Mouse (Mus musculus) liver, postnatal 0 days (tissue): ENCODE data around the gene 1700008O03Rik. TPM values are rescaled to one million over a fixed set of nuclear protein-coding genes. Genes with fewer than 3 reads are reported as not detected.

ENCODE experiments used
- ATAC-seq: fragments of 200-750 bp; cut with Nextera tagmentation; 2 replicates; pipeline ENCODE4 v1.8.0; 2017; ENCODE audit warnings: mild to moderate bottlenecking, moderate library complexity
- DNase-seq: peaks from one replicate; pipeline ENCODE4 v3.0.0-alpha.2; 2016
- H3K27ac ChIP-seq: fragments of 300-500 bp; sonication (generic); 2 replicates; pipeline ENCODE4 v1.5.1; 2014; ENCODE audit warnings: antibody characterized with exemption, moderate library complexity, mild to moderate bottlenecking, low read depth
- H3K27me3 ChIP-seq: fragments of 300-500 bp; sonication (generic); 2 replicates; pipeline ENCODE4 v1.6.1; 2014; ENCODE audit warnings: low read length, control low read depth, mixed read lengths; ENCODE audit not compliant: insufficient read depth
- H3K36me3 ChIP-seq: fragments of 300-500 bp; sonication (generic); replicated peaks from 2 replicates; pipeline ENCODE4 v1.6.1; 2014; ENCODE audit warnings: mild to moderate bottlenecking, control low read depth, low read length, moderate library complexity, mixed read lengths; ENCODE audit not compliant: insufficient read depth
- H3K4me1 ChIP-seq: fragments of 300-500 bp; sonication (generic); 2 replicates; pipeline ENCODE4 v1.6.1; 2014; ENCODE audit warnings: antibody characterized with exemption, mild to moderate bottlenecking, control low read depth; ENCODE audit not compliant: insufficient read depth
- H3K4me2 ChIP-seq: fragments of 300-500 bp; sonication (generic); 2 replicates; pipeline ENCODE4 v1.6.1; 2014; ENCODE audit warnings: low read depth, mild to moderate bottlenecking, low read length, moderate library complexity, mixed read lengths
- H3K4me3 ChIP-seq: fragments of 300-500 bp; sonication (generic); 2 replicates; pipeline ENCODE4 v1.5.1; 2014; ENCODE audit warnings: low read depth, low read length
- H3K9ac ChIP-seq: fragments of 300-500 bp; sonication (generic); replicated peaks from 2 replicates; pipeline ENCODE4 v1.6.1; 2014; ENCODE audit warnings: mild to moderate bottlenecking, moderate library complexity
- H3K9me3 ChIP-seq: fragments of 300-500 bp; sonication (generic); 2 replicates; pipeline ENCODE4 v1.6.1; 2016; ENCODE audit warnings: mild to moderate bottlenecking, control low read depth, low read length, mixed read lengths
- CTCF ChIP-seq: sonication (generic); IDR thresholded peaks from 2 replicates; pipeline ENCODE4 v1.5.1; 2016; ENCODE audit warnings: antibody characterized with exemption, low read depth
- EP300 ChIP-seq: IDR thresholded peaks from 2 replicates; pipeline ENCODE4 v1.6.1; 2016; ENCODE audit warnings: antibody characterized with exemption, low read depth, mild to moderate bottlenecking
- WGBS: fragments of 180-500 bp; shearing (Covaris S2); extraction: QIAGEN DNeasy Blood & Tissue Kit; methylation state at CpG from one replicate; pipeline ENCODE4 v1.1.7; 2014; ENCODE audit not compliant: insufficient replicate concordance; 5-methylcytosine and 5-hydroxymethylcytosine counted together
- polyA plus RNA-seq: library from polyadenylated mRNA; unstranded; fragments of >200 nt; fragmentation: Nextera tagmentation; extraction: Ambion mirVana; gene quantifications from 2 replicates; pipeline ENCODE4 v1.2.1, GENCODE M21; 2015

1700008O03Rik gene
- polyA plus RNA-seq, 1 experiment from 2014 or later, result 0.15 TPM

DNA sequence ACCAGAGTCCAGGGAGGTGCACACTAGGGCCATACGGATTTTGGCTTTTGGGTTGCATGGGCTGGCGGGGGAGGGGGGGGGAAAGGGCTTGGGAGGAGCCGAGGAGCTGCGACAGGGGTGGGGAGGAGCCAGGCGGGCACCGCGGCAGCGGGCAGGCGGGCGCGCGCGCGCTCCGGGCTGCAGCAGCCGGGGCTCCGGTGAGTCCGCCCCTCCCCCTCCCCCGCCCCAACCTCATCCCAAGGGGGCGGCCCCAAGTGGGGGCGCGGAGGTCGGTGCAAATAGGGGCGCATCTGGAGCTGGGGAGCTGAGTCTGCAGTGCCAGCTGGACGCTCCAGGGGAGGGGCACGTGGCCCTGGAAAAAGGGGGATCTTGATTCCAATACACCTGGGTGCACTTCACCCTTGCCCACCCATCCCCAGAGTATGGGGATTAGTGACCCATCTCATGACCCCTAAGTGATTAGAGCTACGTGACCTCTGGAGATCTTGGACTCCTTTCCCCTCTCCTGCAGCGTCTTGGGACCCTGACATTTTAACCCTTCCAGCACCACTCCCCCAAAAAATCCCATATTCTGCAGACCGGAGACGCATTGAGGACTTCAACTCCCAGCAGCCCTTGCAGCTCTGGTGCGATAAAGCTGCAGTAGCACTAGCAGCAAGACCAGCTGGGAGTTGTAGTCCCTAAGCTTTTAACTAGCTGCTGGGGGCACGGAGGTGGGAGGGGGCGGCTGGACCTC lies 1.5 kb downstream of the 1700008O03Rik start, which contains the start of gene Syt3:
Syt3 (plus strand) TSS at position 123 of the 736 bp plus-strand sequence.
- TF ChIP-seq CTCF (no peak), EP300 (no peak)
- ATAC-seq (peak; percentile 77), DNase-seq (peak; percentile 56)
- H3K4me3 ChIP-seq, result peak within 1 kb of the TSS; percentile 37
- peaks cover 19% of the 10 kb centered on the region for H3K27me3 ChIP-seq
- H3K9ac ChIP-seq, result no peak within 1 kb of the TSS
- no peaks in the 10 kb centered on the region for H3K36me3 ChIP-seq
- no peak within 1 kb of the TSS for H3K27ac ChIP-seq
- peak within 1 kb of the TSS; percentile 73 for H3K4me2 ChIP-seq
- no peaks in the 10 kb centered on the region for H3K9me3 ChIP-seq
- peaks cover 8% of the 10 kb centered on the region for H3K4me1 ChIP-seq
- 1% methylated on average over 30 of the region's 33 CpGs for WGBS

DNA sequence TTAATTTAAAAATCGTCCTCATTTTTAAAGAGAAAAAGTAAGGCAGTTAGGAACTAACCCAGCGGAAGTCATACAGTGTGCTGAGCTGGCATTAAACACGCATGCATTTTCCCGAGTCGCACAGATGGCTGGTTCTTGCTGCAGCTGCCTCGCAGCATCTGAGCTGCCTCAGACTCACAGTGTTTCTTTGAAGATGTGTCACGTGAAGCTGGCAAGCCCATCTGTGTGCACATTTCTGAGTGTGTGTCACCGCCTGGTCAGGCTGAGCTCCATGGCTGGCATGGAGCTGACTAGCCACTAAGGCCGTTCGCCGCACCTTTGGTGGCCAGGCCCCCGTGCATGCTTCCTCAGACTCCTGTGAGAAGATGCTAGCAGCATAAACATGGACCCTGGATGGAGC lies 3.1 kb downstream of the 1700008O03Rik start:
- TF ChIP-seq EP300 (no peak), CTCF (no peak)
- Histone ChIP-seq H3K9ac (no peak overlapping the region), H3K9me3 (no peaks in the 10 kb centered on the region), H3K4me2 (no peak overlapping the region), H3K4me3 (no peak overlapping the region), H3K27ac (no peak overlapping the region), H3K4me1 (peaks cover 8% of the 10 kb centered on the region), H3K27me3 (peaks cover 19% of the 10 kb centered on the region), H3K36me3 (no peaks in the 10 kb centered on the region)
- DNase-seq (no peak), ATAC-seq (no peak)
- WGBS, result 76% methylated on average over 12 of the region's 12 CpGs

DNA sequence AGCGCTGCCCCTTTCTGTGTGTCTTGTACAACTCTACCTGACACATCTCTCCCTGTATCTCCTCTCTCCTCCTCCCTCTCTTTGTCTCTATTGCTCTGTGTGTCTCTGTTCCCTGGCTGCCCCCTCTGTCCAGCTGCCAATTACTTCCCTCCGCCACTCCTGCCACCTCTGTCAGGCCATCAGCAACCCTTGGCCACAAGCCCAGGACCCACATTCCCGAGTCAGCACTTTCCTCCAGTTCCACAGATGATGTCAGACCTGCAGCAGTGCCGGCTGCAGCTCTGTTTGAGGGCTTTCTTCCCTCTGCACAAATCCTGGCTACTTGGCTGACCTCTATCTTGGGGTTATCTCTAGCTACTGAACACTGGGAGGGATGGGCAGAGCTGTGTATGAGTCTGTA lies 7.3 kb downstream of the 1700008O03Rik start:
- WGBS, result 37% methylated on average over 4 of the region's 4 CpGs
- peaks cover 11% of the 10 kb centered on the region for H3K4me1 ChIP-seq
- no peak overlapping the region for H3K4me3 ChIP-seq
- TF ChIP-seq CTCF (no peak), EP300 (no peak)
- 0 out of 2 replicates have a peak, but pooled peaks cover 6% of the 10 kb centered on the region for H3K27me3 ChIP-seq
- no peak overlapping the region for H3K4me2 ChIP-seq
- H3K27ac ChIP-seq, result no peak overlapping the region
- DNase-seq, result peak; percentile 32
- H3K36me3 ChIP-seq, result no peaks in the 10 kb centered on the region
- no peak for ATAC-seq
- no peaks in the 10 kb centered on the region for H3K9me3 ChIP-seq
- H3K9ac ChIP-seq, result no peak overlapping the region

DNA sequence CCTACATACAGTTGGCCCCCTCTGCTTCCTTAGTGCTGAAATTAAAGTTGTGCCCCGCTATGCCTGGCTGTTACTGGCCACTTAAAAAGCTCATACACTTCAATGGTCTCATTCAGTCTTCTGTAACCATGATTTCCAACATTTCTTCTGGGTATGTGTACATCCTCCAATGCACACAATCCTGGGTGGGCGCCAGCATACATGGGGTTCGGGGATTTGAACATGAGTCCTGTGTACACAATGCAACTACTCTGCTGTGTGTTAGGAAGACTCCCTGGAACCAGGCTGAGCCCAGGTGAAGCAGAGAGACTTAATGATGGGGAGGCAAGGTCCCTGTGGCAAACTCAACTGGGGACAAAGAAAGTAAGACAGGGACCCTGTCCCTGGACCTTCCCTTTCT lies 9.8 kb downstream of the 1700008O03Rik start:
- H3K27me3 ChIP-seq, result 0 out of 2 replicates have a peak, but pooled peaks cover 2% of the 10 kb centered on the region
- no peaks in the 10 kb centered on the region for H3K9me3 ChIP-seq
- 72% methylated on average over 3 of the region's 3 CpGs for WGBS
- no peak overlapping the region for H3K9ac ChIP-seq
- ATAC-seq (no peak), DNase-seq (no peak)
- no peaks in the 10 kb centered on the region for H3K36me3 ChIP-seq
- TF ChIP-seq EP300, result no peak
- no peak for TF ChIP-seq CTCF
- H3K4me3 ChIP-seq, result no peak overlapping the region
- H3K27ac ChIP-seq, result no peak overlapping the region
- H3K4me2 ChIP-seq, result no peak overlapping the region
- H3K4me1 ChIP-seq, result peaks cover 12% of the 10 kb centered on the region

DNA sequence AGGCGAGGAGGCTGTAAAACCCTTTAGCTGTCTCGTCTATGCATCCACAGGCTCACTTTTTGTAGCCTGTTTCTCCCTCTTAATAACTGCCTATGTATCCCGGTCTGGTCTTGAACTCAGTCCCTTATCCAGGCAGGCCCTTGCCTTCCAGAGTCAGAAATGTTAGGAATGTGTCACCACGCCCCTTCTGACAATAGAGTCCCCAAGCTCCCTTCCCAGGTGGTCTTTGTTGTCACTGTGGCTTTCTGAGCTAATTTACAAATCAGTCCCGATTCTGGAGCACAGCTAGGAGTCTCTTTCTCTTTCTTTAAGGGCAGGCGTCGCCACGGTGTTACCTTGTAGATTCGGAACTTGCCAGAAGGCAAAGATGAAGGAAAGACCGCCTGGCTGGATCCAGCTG lies 10.4 kb downstream of the 1700008O03Rik start:
- H3K4me1 ChIP-seq, result peaks cover 12% of the 10 kb centered on the region
- 36% methylated on average over 10 of the region's 10 CpGs for WGBS

DNA sequence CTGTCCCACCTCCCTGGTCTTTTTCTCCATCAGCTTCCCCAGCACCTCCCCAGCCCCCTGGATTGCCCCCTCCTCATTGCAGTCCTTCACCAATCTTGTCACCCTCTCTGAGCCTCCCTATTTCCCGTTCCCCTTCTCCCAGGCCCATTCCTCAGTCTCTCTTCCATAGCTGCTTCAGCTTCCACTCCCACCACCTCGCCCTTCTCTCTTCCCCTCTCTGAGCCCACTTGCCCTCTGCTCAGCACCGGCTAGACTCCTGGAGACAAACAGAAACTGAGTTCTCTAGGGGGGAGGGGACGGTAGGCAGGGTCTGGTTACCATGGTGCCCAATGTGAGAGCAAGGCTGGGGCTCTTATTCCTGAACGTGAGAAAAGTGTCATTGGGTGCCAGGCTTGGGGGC lies 10.9 kb downstream of the 1700008O03Rik start:
- 11% methylated on average over 5 of the region's 5 CpGs for whole genome bisulfite sequencing
- no peaks in the 10 kb centered on the region for H3K9me3 ChIP-seq
- peaks cover 12% of the 10 kb centered on the region for H3K4me1 ChIP-seq
- H3K27me3 ChIP-seq, result 0 out of 2 replicates have a peak, but pooled peaks cover 2% of the 10 kb centered on the region
- TF ChIP-seq EP300 (no peak), CTCF (no peak)
- no peak for DNase-seq
- no peak overlapping the region for H3K27ac ChIP-seq
- peak overlapping the region; percentile 91 for H3K4me2 ChIP-seq
- no peak overlapping the region for H3K9ac ChIP-seq
- peak overlapping the region; percentile 59 for H3K4me3 ChIP-seq
- ATAC-seq, result no peak
- H3K36me3 ChIP-seq, result no peaks in the 10 kb centered on the region

More for the DNA sequence above, 10.4 kb downstream of the 1700008O03Rik start:
- Histone ChIP-seq H3K27ac (no peak overlapping the region), H3K4me2 (peak overlapping the region; percentile 91; the same call in 1 of the 2 replicates), H3K4me3 (no peak overlapping the region), H3K27me3 (0 out of 2 replicates have a peak, but pooled peaks cover 2% of the 10 kb centered on the region), H3K36me3 (no peaks in the 10 kb centered on the region), H3K9me3 (no peaks in the 10 kb centered on the region), H3K9ac (no peak overlapping the region)
- DNase-seq (no peak), ATAC-seq (no peak)
- TF ChIP-seq EP300, result no peak
- TF ChIP-seq CTCF, result no peak
